Comparison of ENCODE assay signal across 8 mouse cellular contexts in the genomic region with DNA sequence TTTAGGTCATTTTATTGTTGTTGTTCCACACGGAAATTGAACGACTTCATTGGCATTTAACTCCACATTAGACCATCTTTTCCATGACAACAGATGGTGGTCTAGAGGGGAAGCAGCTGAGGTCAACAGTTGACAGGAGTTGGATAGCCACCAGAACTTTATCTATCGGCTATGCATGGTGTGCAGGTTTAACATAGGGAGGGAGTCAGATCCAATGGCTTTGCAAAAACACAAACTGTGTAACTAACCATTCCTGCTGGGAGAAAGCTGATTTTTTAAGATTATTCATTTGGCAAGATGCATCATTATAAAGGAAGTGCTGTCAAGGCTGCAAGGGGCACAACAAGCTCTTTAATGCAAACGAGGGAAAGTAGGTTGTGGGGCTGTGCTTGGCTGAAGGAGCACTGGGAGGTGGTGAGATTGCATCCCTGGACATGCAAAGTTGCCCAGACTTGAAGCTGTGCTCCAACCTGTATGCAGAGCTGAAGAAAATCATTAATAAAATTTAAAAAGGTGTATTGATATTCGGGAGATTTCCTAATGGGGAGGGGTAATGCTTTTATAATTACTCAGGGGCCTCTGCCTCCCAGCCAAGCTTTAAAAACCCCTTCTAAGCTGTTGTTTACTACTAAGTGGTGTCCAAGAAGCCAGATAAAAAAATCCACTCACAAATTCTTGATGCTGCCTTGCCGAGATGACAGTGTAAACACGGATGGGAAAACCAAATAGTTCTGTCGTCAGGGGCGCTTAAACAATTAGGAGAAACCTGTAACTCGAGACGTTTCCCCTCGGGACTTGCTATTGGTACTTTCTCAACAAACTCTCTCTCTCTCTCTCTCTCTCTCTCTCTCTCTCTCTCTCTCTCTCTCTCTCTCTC. TPM values are rescaled to one million over a fixed set of nuclear protein-coding genes. Genes with fewer than 3 reads are reported as not detected.
DNase-seq lines count a peak whose midpoint lies in the region; ATAC-seq and TF ChIP-seq lines count a peak whose summit lies in the region.

No protein-coding gene starts in this region.

- peak overlapping the region; percentile 60 for H3K4me3 ChIP-seq in lung, embryonic 14.5 days (ENCODE audit: low read depth, low read length)
- H3K4me3 ChIP-seq in embryonic facial prominence, embryonic 14.5 days (ENCODE audit: low read depth, low read length) = peak overlapping the region; percentile 69
- peak overlapping the region; percentile 62; the same call in 1 of the 2 replicates for H3K4me3 ChIP-seq in limb, embryonic 11.5 days (ENCODE audit: low read depth, low read length)
- peak overlapping the region; percentile 95 for H3K4me3 ChIP-seq in olfactory bulb, adult 2 months (ENCODE audit: insufficient read depth, low read depth, low read length)

- no peaks in the 10 kb centered on the region for H3K36me3 ChIP-seq in lung, embryonic 14.5 days (ENCODE audit: insufficient read depth)
- H3K36me3 ChIP-seq in embryonic facial prominence, embryonic 14.5 days (ENCODE audit: control insufficient read depth, insufficient read depth, low read length) = no peaks in the 10 kb centered on the region
- H3K36me3 ChIP-seq in limb, embryonic 11.5 days (ENCODE audit: control insufficient read depth, insufficient read depth, low read length) = no peaks in the 10 kb centered on the region

- no peak for ATAC-seq in lung, embryonic 14.5 days (ENCODE audit: insufficient read depth)
- ATAC-seq in embryonic facial prominence, embryonic 14.5 days (ENCODE audit: low read depth) = no peak
- no peak for ATAC-seq in limb, embryonic 11.5 days (ENCODE audit: insufficient number of reproducible peaks, low FRiP score, low TSS enrichment, low read depth)

- H3K27ac ChIP-seq in lung, embryonic 14.5 days (ENCODE audit: low read depth) = no peak overlapping the region
- H3K27ac ChIP-seq in embryonic facial prominence, embryonic 14.5 days (replicated peaks; ENCODE audit: low read depth, low read length) = no peak overlapping the region
- no peak overlapping the region for H3K27ac ChIP-seq in limb, embryonic 11.5 days (replicated peaks; ENCODE audit: low read depth, low read length)
- no peak overlapping the region for H3K27ac ChIP-seq in olfactory bulb, adult 2 months (ENCODE audit: insufficient read depth, low read depth, low read length)

- no peaks in the 10 kb centered on the region for H3K4me1 ChIP-seq in lung, embryonic 14.5 days (ENCODE audit: insufficient read depth)
- peaks cover 21% of the 10 kb centered on the region for H3K4me1 ChIP-seq in embryonic facial prominence, embryonic 14.5 days (ENCODE audit: control insufficient read depth, insufficient read depth, low read length)
- peaks cover 12% of the 10 kb centered on the region; the same call in 1 of the 2 replicates for H3K4me1 ChIP-seq in limb, embryonic 11.5 days (ENCODE audit: control insufficient read depth, insufficient read depth, low read length)
- H3K4me1 ChIP-seq in olfactory bulb, adult 2 months (ENCODE audit: control insufficient read depth, insufficient read depth, low read length) = peaks cover 17% of the 10 kb centered on the region

- peak overlapping the region; percentile 65 for H3K9ac ChIP-seq in lung, embryonic 14.5 days
- peak overlapping the region; percentile 74; the same call in 1 of the 2 replicates for H3K9ac ChIP-seq in embryonic facial prominence, embryonic 14.5 days (ENCODE audit: low read depth, low read length)
- no peak overlapping the region for H3K9ac ChIP-seq in limb, embryonic 11.5 days (ENCODE audit: low read length)

- no peak for TF ChIP-seq POLR2A in olfactory bulb, adult 2 months (IDR thresholded peaks at IDR 0.05; ENCODE audit: insufficient read depth, low read depth, low read length)

- no peaks in the 10 kb centered on the region for H3K27me3 ChIP-seq in lung, embryonic 14.5 days (ENCODE audit: insufficient read depth, low read length)
- H3K27me3 ChIP-seq in embryonic facial prominence, embryonic 14.5 days (replicated peaks; ENCODE audit: control insufficient read depth, insufficient read depth, low read length) = peaks cover 6% of the 10 kb centered on the region
- 0 out of 2 replicates have a peak, but pooled peaks cover 5% of the 10 kb centered on the region for H3K27me3 ChIP-seq in limb, embryonic 11.5 days (ENCODE audit: control insufficient read depth, insufficient read depth, low read length)

- no peak for TF ChIP-seq CTCF in lung, embryonic 14.5 days (IDR thresholded peaks at IDR 0.05; ENCODE audit: low read depth)
- TF ChIP-seq CTCF in olfactory bulb, adult 2 months (IDR thresholded peaks at IDR 0.05; ENCODE audit: insufficient read depth, low read depth, low read length) = no peak

- 5% methylated on average over 12 of the region's 12 CpGs for WGBS in lung, embryonic 14.5 days
- WGBS in embryonic facial prominence, embryonic 14.5 days = 7% methylated on average over 12 of the region's 12 CpGs
- WGBS in limb, embryonic 11.5 days = 11% methylated on average over 12 of the region's 12 CpGs
- 9% methylated on average over 12 of the region's 12 CpGs for WGBS in olfactory bulb, adult 2 months

- peak; percentile 63 for DNase-seq in lung, embryonic 14.5 days
- no peak for DNase-seq in lung, postnatal 36 days
- DNase-seq in embryonic facial prominence, embryonic 14.5 days (ENCODE audit: low spot score) = peak; percentile 87
- DNase-seq in limb, embryonic 11.5 days (ENCODE audit: low spot score) = no peak
- no peak for DNase-seq in ovary, adult 18-20 months (ENCODE audit: low spot score)
- no peak for DNase-seq in kidney, postnatal 10 days
- DNase-seq in cerebellum, adult 11 months = no peak

- H3K4me2 ChIP-seq in lung, embryonic 14.5 days = peak overlapping the region; percentile 94
- peak overlapping the region; percentile 96 for H3K4me2 ChIP-seq in embryonic facial prominence, embryonic 14.5 days (ENCODE audit: low read depth, low read length)
- H3K4me2 ChIP-seq in limb, embryonic 11.5 days (ENCODE audit: low read depth, severe bottlenecking) = peak overlapping the region; percentile 68

- H3K9me3 ChIP-seq in lung, embryonic 14.5 days (ENCODE audit: low read depth, low read length) = no peaks in the 10 kb centered on the region
- no peaks in the 10 kb centered on the region for H3K9me3 ChIP-seq in embryonic facial prominence, embryonic 14.5 days (ENCODE audit: control insufficient read depth, low read length)
- no peaks in the 10 kb centered on the region for H3K9me3 ChIP-seq in limb, embryonic 11.5 days (ENCODE audit: control insufficient read depth, low read length)

RNA-seq across cellular contexts. Expression of gene 1810010H24Rik, which starts 1.3 kb away (rescaled TPM):
- 5.1 and 7.3 TPM in 2 replicates for polyA plus RNA-seq in lung, embryonic 14.5 days (2014; fragmentation: Nextera tagmentation; extraction: Ambion mirVana)
- polyA plus RNA-seq in embryonic facial prominence, embryonic 14.5 days (2014; fragmentation: Nextera tagmentation; extraction: Ambion mirVana) = 4.1 and 4.3 TPM in 2 replicates
- 1.5 TPM in 2 replicates for polyA plus RNA-seq in limb, embryonic 11.5 days (2014; fragmentation: Nextera tagmentation; extraction: Ambion mirVana)
- polyA plus RNA-seq in olfactory bulb, adult 2 months (2012; ENCODE audit: insufficient read depth, insufficient read length, low replicate concordance, missing spikeins) = not detected in 2 replicates

RNA-seq across cellular contexts. Expression of gene Kpna2, which starts 27.5 kb away (rescaled TPM):
- polyA plus RNA-seq in lung, embryonic 14.5 days (2014; fragmentation: Nextera tagmentation; extraction: Ambion mirVana) = 563 and 575 TPM in 2 replicates
- polyA plus RNA-seq in embryonic facial prominence, embryonic 14.5 days (2014; fragmentation: Nextera tagmentation; extraction: Ambion mirVana) = 294 and 347 TPM in 2 replicates
- polyA plus RNA-seq in limb, embryonic 11.5 days (2014; fragmentation: Nextera tagmentation; extraction: Ambion mirVana) = 624 and 640 TPM in 2 replicates
- polyA plus RNA-seq in olfactory bulb, adult 2 months (2012; ENCODE audit: insufficient read depth, insufficient read length, low replicate concordance, missing spikeins) = not detected in 2 replicates

Comparison
In these comparisons a context has a peak if more than half of its experiments do, and no peak if none do; other contexts are left out.
1. DNase-seq: peak in lung, embryonic 14.5 days (single experiment) and embryonic facial prominence, embryonic 14.5 days (single experiment); none in lung, postnatal 36 days (single experiment), limb, embryonic 11.5 days (single experiment), ovary, adult 18-20 months (single experiment), kidney, postnatal 10 days (single experiment) and cerebellum, adult 11 months (single experiment).
2. Peak in every context shown above with its lines, with median percentiles within 50 percentile points of each other: H3K4me2 ChIP-seq and H3K4me3 ChIP-seq.